Mouse (Mus musculus): ENCODE data around the gene Gfra4. TPM values are rescaled to one million over a fixed set of nuclear protein-coding genes. Genes with fewer than 3 reads are reported as not detected.

Gene Gfra4
- total and polyA plus RNA-seq, 2 experiments: 0.17 TPM; not detected in 1

DNA sequence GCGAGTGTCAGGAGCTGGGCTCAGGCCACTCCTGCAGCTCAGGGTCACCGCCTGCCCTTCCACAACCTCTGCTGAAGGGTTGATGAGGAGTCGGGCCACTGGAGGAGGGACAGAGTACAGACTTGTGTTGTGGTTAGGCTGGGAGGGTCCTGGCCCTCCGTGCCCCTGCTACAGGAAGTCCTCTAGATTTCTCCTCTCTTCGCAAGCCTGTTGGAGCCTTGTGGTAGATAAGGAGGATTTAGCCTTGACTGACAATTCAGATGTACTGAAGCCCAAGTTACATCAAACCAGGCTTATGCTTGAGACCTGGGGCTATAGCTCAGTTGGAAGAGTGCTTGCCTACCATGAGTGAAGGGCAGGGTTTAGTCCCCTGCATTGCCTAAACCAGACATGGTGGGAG is 37.6 kb upstream of the Gfra4 start:
- Histone ChIP-seq H3K79me2 (ENCODE audit: control insufficient read depth, insufficient read depth, low read length) (no peaks in the 10 kb centered on the region), H3K9ac (ENCODE audit: low read depth, low read length) (no peak overlapping the region), H3K27ac (replicated peaks; ENCODE audit: insufficient read depth, low read depth, low read length) (no peak overlapping the region), H3K4me1 (ENCODE audit: control insufficient read depth, insufficient read depth, low read length) (no peaks in the 10 kb centered on the region), H3K36me3 (ENCODE audit: control insufficient read depth, insufficient read depth, low read length) (no peaks in the 10 kb centered on the region), H3K27me3 (ENCODE audit: control insufficient read depth, insufficient read depth, low read length) (no peaks in the 10 kb centered on the region), H3K4me3 (ENCODE audit: insufficient read depth, low read depth, low read length) (no peak overlapping the region)
- 75% methylated on average over 5 of the region's 5 CpGs for WGBS
- no peak for TF ChIP-seq CTCF (IDR thresholded peaks at IDR 0.05; ENCODE audit: low read depth, low read length)
- TF ChIP-seq POLR2A (IDR thresholded peaks at IDR 0.05; ENCODE audit: extremely low read depth, insufficient read depth, low read length): no peak
- DNase-seq (ENCODE audit: extremely low read depth, low read depth, low spot score): no peak

DNA sequence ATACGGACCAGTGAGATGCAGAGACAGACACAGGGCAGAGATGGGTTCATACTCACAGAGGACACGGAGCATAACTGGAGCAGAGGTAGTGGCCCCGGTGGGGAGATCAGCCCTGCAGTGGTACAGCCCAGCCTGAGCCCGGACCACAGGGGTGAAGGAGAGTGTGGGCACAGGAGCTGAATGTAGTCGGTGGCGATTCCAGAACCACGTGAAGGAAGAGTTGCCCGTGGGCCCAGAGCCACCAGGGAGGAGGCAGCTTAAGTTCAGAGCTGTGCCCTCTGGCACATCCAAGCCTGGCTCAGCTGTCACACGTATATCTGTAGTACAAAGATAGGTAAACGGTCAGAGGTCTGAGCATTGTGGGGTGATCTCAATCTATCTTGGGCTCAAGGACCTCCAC is 29.6 kb upstream of the Gfra4 start:
- no peak for DNase-seq (ENCODE audit: extremely low read depth, low read depth, low spot score)
- Histone ChIP-seq H3K27me3 (ENCODE audit: control insufficient read depth, insufficient read depth, low read length) (no peaks in the 10 kb centered on the region), H3K79me2 (ENCODE audit: control insufficient read depth, insufficient read depth, low read length) (no peaks in the 10 kb centered on the region), H3K36me3 (ENCODE audit: control insufficient read depth, insufficient read depth, low read length) (no peaks in the 10 kb centered on the region), H3K9ac (ENCODE audit: low read depth, low read length) (no peak overlapping the region), H3K4me3 (ENCODE audit: insufficient read depth, low read depth, low read length) (no peak overlapping the region), H3K4me1 (ENCODE audit: control insufficient read depth, insufficient read depth, low read length) (no peaks in the 10 kb centered on the region), H3K27ac (replicated peaks; ENCODE audit: insufficient read depth, low read depth, low read length) (no peak overlapping the region)
- no peak for TF ChIP-seq POLR2A (IDR thresholded peaks at IDR 0.05; ENCODE audit: extremely low read depth, insufficient read depth, low read length)
- TF ChIP-seq CTCF (IDR thresholded peaks at IDR 0.05; ENCODE audit: low read depth, low read length): no peak
- WGBS: 84% methylated on average over 10 of the region's 10 CpGs

DNA sequence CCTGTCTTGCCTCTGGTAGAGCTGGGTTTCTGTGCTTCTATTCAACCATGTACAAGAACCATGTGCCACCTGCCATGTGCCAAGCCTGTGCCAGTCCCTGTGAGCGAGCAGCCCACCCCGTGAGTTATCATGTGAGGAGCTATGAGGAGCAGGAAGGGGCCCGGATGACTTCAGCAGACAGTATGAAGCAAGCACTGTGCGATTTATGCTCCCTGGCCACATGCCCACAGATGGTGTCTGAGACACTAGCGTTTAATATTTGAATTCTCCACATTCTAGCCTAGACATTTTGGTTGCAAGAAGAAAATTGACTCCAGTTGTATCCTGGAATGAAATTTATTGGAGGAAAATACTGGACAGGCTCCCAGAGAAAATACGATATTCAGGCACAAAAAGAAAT is 24.6 kb upstream of the Gfra4 start:
- no peak for TF ChIP-seq CTCF (IDR thresholded peaks at IDR 0.05; ENCODE audit: low read depth, low read length)
- TF ChIP-seq POLR2A (IDR thresholded peaks at IDR 0.05; ENCODE audit: extremely low read depth, insufficient read depth, low read length): no peak
- no peaks in the 10 kb centered on the region for H3K36me3 ChIP-seq (ENCODE audit: control insufficient read depth, insufficient read depth, low read length)
- H3K27me3 ChIP-seq (ENCODE audit: control insufficient read depth, insufficient read depth, low read length): no peaks in the 10 kb centered on the region
- H3K4me1 ChIP-seq (ENCODE audit: control insufficient read depth, insufficient read depth, low read length): no peaks in the 10 kb centered on the region
- no peak overlapping the region for H3K27ac ChIP-seq (replicated peaks; ENCODE audit: insufficient read depth, low read depth, low read length)
- no peak overlapping the region for H3K4me3 ChIP-seq (ENCODE audit: insufficient read depth, low read depth, low read length)
- 65% methylated on average over 6 of the region's 6 CpGs for WGBS
- no peak for DNase-seq (ENCODE audit: extremely low read depth, low read depth, low spot score)
- no peaks in the 10 kb centered on the region for H3K79me2 ChIP-seq (ENCODE audit: control insufficient read depth, insufficient read depth, low read length)
- H3K9ac ChIP-seq (ENCODE audit: low read depth, low read length): no peak overlapping the region

GRCm38 (mm10) chr2:131066342-131066741 is 23.5 kb upstream of the Gfra4 start:
- no peak for TF ChIP-seq POLR2A (IDR thresholded peaks at IDR 0.05; ENCODE audit: extremely low read depth, insufficient read depth, low read length)
- no peak for TF ChIP-seq CTCF (IDR thresholded peaks at IDR 0.05; ENCODE audit: low read depth, low read length)
- Histone ChIP-seq H3K79me2 (ENCODE audit: control insufficient read depth, insufficient read depth, low read length) (no peaks in the 10 kb centered on the region), H3K4me3 (ENCODE audit: insufficient read depth, low read depth, low read length) (no peak overlapping the region), H3K27ac (replicated peaks; ENCODE audit: insufficient read depth, low read depth, low read length) (no peak overlapping the region), H3K27me3 (ENCODE audit: control insufficient read depth, insufficient read depth, low read length) (no peaks in the 10 kb centered on the region), H3K9ac (ENCODE audit: low read depth, low read length) (no peak overlapping the region), H3K36me3 (ENCODE audit: control insufficient read depth, insufficient read depth, low read length) (no peaks in the 10 kb centered on the region), H3K4me1 (ENCODE audit: control insufficient read depth, insufficient read depth, low read length) (no peaks in the 10 kb centered on the region)
- no peak for DNase-seq (ENCODE audit: extremely low read depth, low read depth, low spot score)
- WGBS: 70% methylated on average over 9 of the region's 9 CpGs

- TF ChIP-seq POLR2A (IDR thresholded peaks at IDR 0.05; ENCODE audit: extremely low read depth, insufficient read depth, low read length) (no peak), CTCF (IDR thresholded peaks at IDR 0.05; ENCODE audit: low read depth, low read length) (no peak)
- Histone ChIP-seq H3K9ac (ENCODE audit: low read depth, low read length) (no peak within 1 kb of the TSS), H3K27me3 (ENCODE audit: control insufficient read depth, insufficient read depth, low read length) (no peaks in the 10 kb centered on the region), H3K4me1 (ENCODE audit: control insufficient read depth, insufficient read depth, low read length) (no peaks in the 10 kb centered on the region), H3K27ac (replicated peaks; ENCODE audit: insufficient read depth, low read depth, low read length) (no peak within 1 kb of the TSS), H3K79me2 (ENCODE audit: control insufficient read depth, insufficient read depth, low read length) (no peaks in the 10 kb centered on the region), H3K36me3 (ENCODE audit: control insufficient read depth, insufficient read depth, low read length) (no peaks in the 10 kb centered on the region), H3K4me3 (ENCODE audit: insufficient read depth, low read depth, low read length) (no peak within 1 kb of the TSS)
- 7% methylated on average over 27 of the region's 27 CpGs for WGBS
- no peak for DNase-seq (ENCODE audit: extremely low read depth, low read depth, low spot score)
Measured at GRCm38 (mm10) chr2:131063404-131063864, 20.5 kb upstream of the Gfra4 start, which contains the start of gene Adam33. TSS of gene Adam33 (minus strand) at chr2:131063814.

GRCm38 (mm10) chr2:131061607-131062006 is 18.7 kb upstream of the Gfra4 start:
- Histone ChIP-seq H3K4me1 (ENCODE audit: control insufficient read depth, insufficient read depth, low read length) (no peaks in the 10 kb centered on the region), H3K9ac (ENCODE audit: low read depth, low read length) (no peak overlapping the region), H3K4me3 (ENCODE audit: insufficient read depth, low read depth, low read length) (no peak overlapping the region), H3K36me3 (ENCODE audit: control insufficient read depth, insufficient read depth, low read length) (no peaks in the 10 kb centered on the region), H3K79me2 (ENCODE audit: control insufficient read depth, insufficient read depth, low read length) (no peaks in the 10 kb centered on the region), H3K27ac (replicated peaks; ENCODE audit: insufficient read depth, low read depth, low read length) (no peak overlapping the region), H3K27me3 (ENCODE audit: control insufficient read depth, insufficient read depth, low read length) (no peaks in the 10 kb centered on the region; the same call in 1 of the 2 replicates)
- TF ChIP-seq CTCF (IDR thresholded peaks at IDR 0.05; ENCODE audit: low read depth, low read length): no peak
- no peak for TF ChIP-seq POLR2A (IDR thresholded peaks at IDR 0.05; ENCODE audit: extremely low read depth, insufficient read depth, low read length)
- 57% methylated on average over 5 of the region's 5 CpGs for WGBS
- no peak for DNase-seq (ENCODE audit: extremely low read depth, low read depth, low spot score)
